ENCODE assay signal across 8 mouse cellular contexts in the genomic region with DNA sequence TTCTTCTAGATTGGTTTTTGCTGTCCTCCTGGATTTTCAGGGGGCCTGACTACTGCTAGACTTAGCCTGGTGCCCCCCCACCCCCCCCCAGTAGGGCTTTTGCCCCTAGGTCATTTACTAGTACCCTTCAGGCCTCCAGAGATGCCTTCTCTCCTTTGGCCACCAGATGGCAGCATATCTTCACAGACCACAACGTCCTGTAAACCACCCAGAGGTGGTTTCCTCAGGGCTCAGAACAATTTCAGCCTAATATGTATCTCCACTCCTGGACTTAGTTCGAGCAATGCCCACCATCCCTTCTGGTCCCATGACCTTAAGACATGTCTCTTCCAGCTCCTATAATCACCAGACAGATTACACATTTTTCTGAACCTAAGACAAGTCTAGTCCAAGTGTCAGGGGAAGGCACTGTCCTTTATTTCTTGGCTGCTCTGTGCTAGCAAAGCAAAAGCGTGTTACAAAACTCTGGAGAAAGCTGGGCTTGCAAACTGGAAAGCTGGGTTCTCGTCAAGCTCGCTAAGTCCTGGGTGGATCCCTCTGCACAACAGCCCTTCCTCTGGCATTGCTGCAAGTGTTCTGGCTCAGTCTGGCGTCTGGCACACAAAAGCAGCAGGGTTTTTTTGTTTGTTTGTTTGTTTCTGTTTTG. TPM values are rescaled to one million over a fixed set of nuclear protein-coding genes. Genes with fewer than 3 reads are reported as not detected.
DNase-seq lines count a peak whose midpoint lies in the region; ATAC-seq lines count a peak whose summit lies in the region.
"Had no signal": no experiment of that assay in that cellular context is flagged by ENCODE, and none has a peak within 500 bp of the region (broad histone marks: within the 10 kb centered on the region; RNA-seq: fewer than 3 reads in every experiment).

No protein-coding gene starts in this region.

- intact Hi-C loops in left cerebral cortex, postnatal 14 days (cut with DNase I): loop anchor here (1.0 to 10.0 kb wide), 4 partner anchors 244 to 578 kb away; partner anchors contain the start of genes Mas1 and Wtap

- peak; percentile 69 for ATAC-seq in intestine, embryonic 15.5 days
- peak; percentile 57; the same call in 1 of the 2 replicates for ATAC-seq in midbrain, embryonic 11.5 days (ENCODE audit: low FRiP score)

- 39% methylated on average over 6 of the region's 6 CpGs for WGBS in intestine, embryonic 15.5 days
- WGBS in midbrain, embryonic 11.5 days: 50% methylated on average over 6 of the region's 6 CpGs

- no peak overlapping the region for H3K4me2 ChIP-seq in intestine, embryonic 15.5 days (replicated peaks)
- H3K4me2 ChIP-seq in midbrain, embryonic 11.5 days: no peak overlapping the region
- H3K4me2 ChIP-seq: stomach, embryonic 15.5 days had no signal

- no peak overlapping the region for H3K4me3 ChIP-seq in intestine, embryonic 15.5 days (replicated peaks)
- no peak overlapping the region for H3K4me3 ChIP-seq in midbrain, embryonic 11.5 days (ENCODE audit: low read depth, low read length)
- H3K4me3 ChIP-seq: stomach, embryonic 15.5 days had no signal

- no peaks in the 10 kb centered on the region for H3K27me3 ChIP-seq in intestine, embryonic 15.5 days (replicated peaks)
- H3K27me3 ChIP-seq in midbrain, embryonic 11.5 days (ENCODE audit: control insufficient read depth, insufficient read depth, low read length): no peaks in the 10 kb centered on the region
- H3K27me3 ChIP-seq: stomach, embryonic 15.5 days had no signal

- H3K36me3 ChIP-seq in intestine, embryonic 15.5 days: no peaks in the 10 kb centered on the region
- H3K36me3 ChIP-seq in midbrain, embryonic 11.5 days (ENCODE audit: control insufficient read depth, insufficient read depth, low read length): no peaks in the 10 kb centered on the region
- H3K36me3 ChIP-seq: stomach, embryonic 15.5 days had no signal

- peak; percentile 76 for DNase-seq in ZHBTc4 (ENCODE audit: low read depth, low spot score)
- DNase-seq in cerebellum, postnatal 36 days: peak; percentile 76 to 82
- DNase-seq in gastrocnemius, adult 18-20 months (ENCODE audit: low spot score): peak; percentile 87
- DNase-seq in left cerebral cortex, postnatal 14 days (ENCODE audit: low spot score in 2 of 2): peak; percentile 73 to 89
- DNase-seq in midbrain, embryonic 11.5 days (ENCODE audit: low spot score, missing footprints): peak; percentile 98
- DNase-seq in skeletal muscle tissue, adult 2 months (ENCODE audit: low read depth, low spot score): peak; percentile 69

- H3K9ac ChIP-seq in intestine, embryonic 15.5 days: no peak overlapping the region
- H3K9ac ChIP-seq in midbrain, embryonic 11.5 days (ENCODE audit: low read length): no peak overlapping the region
- H3K9ac ChIP-seq: stomach, embryonic 15.5 days had no signal

- H3K9me3 ChIP-seq in intestine, embryonic 15.5 days: no peaks in the 10 kb centered on the region
- no peaks in the 10 kb centered on the region for H3K9me3 ChIP-seq in midbrain, embryonic 11.5 days (ENCODE audit: control insufficient read depth, low read length)
- H3K9me3 ChIP-seq: stomach, embryonic 15.5 days had no signal

- H3K4me1 ChIP-seq in intestine, embryonic 15.5 days (replicated peaks): peaks cover 11% of the 10 kb centered on the region; the same call in 1 of the 2 replicates
- no peaks in the 10 kb centered on the region for H3K4me1 ChIP-seq in midbrain, embryonic 11.5 days (ENCODE audit: control insufficient read depth, insufficient read depth, low read length)

- H3K27ac ChIP-seq in intestine, embryonic 15.5 days: no peak overlapping the region
- H3K27ac ChIP-seq in midbrain, embryonic 11.5 days (ENCODE audit: low read depth, low read length): no peak overlapping the region

RNA-seq across cellular contexts. Expression of gene Plg, which starts 38.0 kb away (rescaled TPM):
- under 1 TPM in 1 of 2 experiments, not detected in 1; 0.52 TPM for total RNA-seq in gastrocnemius, adult 18-20 months (2021)
- 3.7 and 4.9 TPM in 2 replicates for polyA plus RNA-seq in intestine, embryonic 15.5 days (2015; fragmentation: Nextera tagmentation; extraction: Ambion mirVana)
- not detected for total RNA-seq in left cerebral cortex, postnatal 14 days (2021)
- polyA plus RNA-seq in midbrain, embryonic 11.5 days (2014; fragmentation: Nextera tagmentation; extraction: Ambion mirVana): 0.06 TPM in 1 of 2 replicates, not detected in the other
